Mouse (Mus musculus) ES-E14 (cell line): ENCODE data around the gene Rab1a.

Experiments
- HCFC1 ChIP-seq: IDR thresholded peaks from 2 replicates; pipeline ENCODE4 v1.6.1; 2012; ENCODE audit warnings: low read length, inconsistent platforms, borderline replicate concordance; ENCODE audit not compliant: insufficient read depth
- MAFK ChIP-seq: IDR thresholded peaks from 2 replicates; pipeline ENCODE4 v1.6.1; 2014; ENCODE audit warnings: mild to moderate bottlenecking, low read depth, low read length, inconsistent platforms; ENCODE audit not compliant: insufficient read depth

DNA sequence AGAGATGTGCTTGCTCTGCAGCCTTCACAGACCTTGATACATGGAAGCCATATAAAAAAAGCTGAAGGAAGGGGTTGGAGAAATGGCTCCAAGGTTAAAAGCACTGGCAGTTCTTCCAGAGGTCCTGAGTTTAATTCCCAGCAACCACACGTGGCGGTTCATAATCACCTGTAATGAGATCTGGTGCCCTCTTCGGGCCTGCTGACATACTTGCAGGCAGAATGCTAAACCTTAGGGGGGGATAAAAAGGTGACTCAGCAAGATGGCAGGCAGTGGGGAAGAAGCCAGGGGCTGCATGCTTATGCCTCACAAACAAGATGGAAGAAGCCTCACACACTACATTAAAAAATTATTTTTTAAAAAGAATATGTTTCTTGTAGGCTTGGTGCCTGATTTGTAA lies 33.0 kb downstream of the Rab1a start:
- TF ChIP-seq HCFC1 (no peak), MAFK (peak; percentile 98)
